Mouse (Mus musculus) thymus, postnatal 36 days (tissue): Measurements from ENCODE around the gene Brox.
"Not testable (repeated sequence)": the region's sequence is repeated elsewhere in the genome, so short reads cannot be mapped to it uniquely, and the experiment has no call there.

Experiments
- DNase-seq, 2 experiments: peaks; one replicate each; pipeline ENCODE4 v3.0.0; 2022; ENCODE audit warnings: mixed read lengths in 2 of 2

The Brox gene

DNA sequence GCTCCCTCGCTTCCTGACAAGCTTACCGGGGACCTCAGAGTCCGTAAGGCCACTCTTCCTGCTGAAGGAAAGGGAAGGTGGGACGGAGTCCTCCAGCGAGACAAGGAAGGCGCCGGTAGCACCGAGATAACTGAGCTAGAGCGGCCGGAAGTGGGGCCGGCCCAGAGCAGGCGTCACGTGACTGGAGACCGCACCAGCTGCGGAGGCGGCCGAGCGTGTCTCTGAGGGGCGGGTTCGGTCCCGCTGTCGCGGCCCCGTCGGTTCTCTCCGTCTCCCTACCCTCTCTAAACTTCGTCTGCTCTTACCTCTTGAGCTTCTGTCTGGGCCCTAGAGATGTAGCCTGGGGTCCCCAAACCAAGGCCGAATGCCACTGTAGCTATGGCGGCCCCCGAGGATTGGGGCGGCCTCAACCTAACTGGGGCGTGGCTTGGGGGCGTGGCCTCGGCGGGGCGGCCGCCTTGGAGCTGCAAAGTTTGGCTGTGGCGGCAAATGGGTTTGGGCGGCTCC lies at the start of gene Brox:
Gene Brox, minus strand, starts transcription at position 393 of the 507 bp plus-strand sequence.
- peak; percentile 95 to 97 for DNase-seq

DNA sequence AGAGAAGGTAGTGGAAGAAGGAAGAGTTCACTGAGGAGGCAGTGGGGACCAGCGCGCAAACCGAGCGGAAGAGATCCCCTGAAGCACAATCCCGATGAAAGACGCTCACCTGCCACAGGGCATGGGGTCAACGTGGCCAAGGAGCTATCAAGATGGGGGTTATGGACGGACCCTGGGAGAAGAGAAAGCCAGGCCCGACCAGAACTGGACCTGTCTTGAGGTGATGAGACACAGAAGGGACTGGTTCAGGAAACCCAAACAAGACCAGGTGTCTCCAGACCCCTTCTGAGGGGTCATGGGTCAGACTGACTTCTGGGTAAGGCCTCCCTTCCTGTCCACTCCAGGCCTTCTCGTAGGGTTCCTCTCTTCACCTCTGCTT lies 48.7 kb upstream of the Brox start:
- DNase-seq, result no peak

DNA sequence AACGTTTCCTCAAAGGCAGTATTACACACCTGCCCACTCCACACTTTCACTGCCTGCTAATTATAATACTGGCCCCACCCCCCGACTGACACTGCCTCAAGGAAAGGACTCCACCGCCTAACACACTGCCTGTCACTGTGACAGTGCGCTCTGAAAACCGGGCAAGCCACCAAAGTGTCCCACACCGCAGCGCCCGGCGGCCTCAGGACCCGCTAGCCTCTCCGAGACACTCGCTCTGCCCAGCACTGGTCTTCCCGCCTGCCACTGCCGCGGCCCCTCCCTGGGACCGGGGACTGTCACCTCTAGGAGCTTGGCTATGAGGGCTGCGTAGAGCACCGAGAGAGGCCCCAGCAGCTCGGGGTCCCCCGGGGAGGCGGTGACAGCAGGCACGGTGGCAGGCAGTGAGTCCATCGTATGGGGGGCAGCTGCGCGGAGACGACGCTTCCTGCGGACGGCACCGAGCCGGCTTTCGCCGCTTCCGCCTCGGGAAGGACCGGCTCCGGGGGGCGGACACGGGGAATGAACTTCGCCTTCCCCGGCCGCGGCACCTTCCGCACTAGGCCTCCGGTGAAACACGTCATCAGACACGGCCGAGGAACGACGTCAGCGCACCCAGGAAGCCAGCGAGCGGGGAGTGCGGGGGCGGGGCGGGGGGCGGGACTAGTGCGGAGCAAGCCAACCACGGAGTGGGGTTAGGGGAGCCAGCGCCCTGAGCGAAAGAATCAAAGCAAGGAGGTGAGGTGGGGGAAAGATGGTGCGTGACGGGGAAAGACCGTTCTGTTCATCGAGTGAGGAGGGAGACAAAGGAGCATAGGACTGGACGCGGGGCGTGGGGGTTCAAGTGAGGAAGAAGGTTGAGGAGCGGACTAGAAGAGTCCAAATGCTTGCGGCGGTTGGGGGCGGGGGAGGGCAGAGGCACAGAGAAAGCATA lies 48.1 kb upstream of the Brox start:
- peak; percentile 86 to 90 for DNase-seq

DNA sequence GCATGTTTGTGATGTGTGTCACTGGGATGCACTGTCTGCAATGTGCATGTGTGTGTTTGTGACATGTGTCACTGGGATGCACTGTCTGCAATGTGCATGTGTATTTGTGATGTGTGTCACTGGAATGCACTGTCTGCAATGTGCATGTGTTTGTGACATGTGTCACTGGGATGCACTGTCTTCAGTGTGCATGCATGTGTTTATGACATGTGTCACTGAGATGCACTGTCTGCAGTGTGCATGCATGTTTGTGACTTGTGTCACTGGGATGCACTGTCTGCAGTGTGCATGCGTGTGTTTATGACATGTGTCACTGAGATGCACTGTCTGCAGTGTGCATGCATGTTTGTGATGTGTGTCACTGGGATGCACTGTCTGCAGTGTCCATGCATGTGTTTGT lies 45.8 kb upstream of the Brox start:
- DNase-seq, result not testable (repeated sequence)

DNA sequence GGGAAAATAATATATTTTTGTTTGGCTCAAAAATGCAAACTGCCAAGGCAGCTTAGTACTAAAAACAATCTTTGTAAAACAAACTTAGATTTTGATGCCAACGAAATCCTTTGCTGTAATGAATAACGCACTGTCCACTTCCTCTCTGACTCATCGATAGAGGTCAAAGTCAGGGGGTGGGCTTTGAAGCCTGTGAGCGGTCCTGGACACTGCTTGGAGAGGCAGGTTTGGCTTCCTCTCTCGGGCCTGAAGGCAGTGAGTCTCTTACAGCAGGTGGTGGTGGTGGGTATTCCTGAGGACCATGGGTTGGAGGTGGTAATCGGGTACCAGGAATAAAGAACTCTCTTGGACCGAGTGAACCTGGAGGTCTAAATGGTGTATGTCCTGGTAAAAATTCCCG lies 30.1 kb upstream of the Brox start:
- DNase-seq, result no peak

DNA sequence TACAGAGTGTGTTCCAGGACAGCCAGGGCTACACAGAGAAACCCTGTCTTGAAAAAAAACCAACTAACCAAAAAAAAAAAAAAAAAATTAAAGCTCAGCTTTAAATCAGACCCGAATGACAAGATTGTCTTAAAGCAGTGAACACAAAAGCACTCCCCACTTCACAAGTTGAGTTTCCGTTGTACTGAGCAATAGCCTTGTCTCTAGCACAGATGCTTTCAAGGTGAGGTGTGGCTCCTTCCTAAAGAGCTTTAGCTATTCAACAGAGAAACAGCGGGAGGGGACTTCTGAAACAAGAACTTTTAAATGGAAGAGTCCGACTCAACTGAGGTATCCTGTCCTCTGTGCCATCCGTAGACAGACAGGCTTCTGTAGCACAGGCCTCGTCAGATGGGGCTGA lies 27.4 kb upstream of the Brox start:
- no peak for DNase-seq

DNA sequence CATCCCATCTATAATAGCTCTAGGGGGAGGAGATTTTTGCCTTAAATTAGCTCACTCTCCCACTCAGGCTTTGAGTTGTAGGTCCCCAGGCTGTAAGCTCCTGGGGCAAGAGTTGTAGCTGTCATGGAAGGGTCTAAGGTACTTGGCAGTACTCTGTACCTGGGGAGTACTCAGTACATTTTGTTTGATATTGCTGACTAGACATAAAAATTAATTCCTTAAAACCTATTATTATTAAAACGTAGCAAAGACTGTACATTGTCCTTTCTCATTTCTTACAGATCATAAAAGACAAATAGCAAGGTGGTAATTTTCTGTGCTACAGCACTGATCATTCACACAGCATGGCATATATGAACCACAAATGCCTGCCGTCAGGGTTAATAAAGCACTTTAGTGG lies 26.9 kb upstream of the Brox start:
- DNase-seq, result no peak

DNA sequence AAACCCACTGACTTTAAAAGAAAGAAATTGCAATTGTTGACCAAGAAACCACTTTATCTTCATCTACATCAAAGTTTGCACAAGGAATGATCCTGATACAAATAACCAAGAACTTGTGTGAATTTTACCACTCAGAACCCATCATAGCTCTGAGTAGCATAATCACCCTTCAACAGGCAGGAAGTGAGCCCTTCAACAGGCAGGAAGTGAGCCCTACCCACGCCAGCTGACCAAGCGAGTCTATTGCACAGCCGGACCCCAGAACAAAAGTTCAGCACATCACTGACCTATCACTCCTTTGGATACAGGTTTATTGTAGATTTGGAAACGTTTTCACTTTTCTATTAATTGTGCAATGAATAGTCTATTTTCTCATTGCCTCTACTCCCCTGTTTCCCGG lies 25.4 kb upstream of the Brox start:
- not testable (repeated sequence) for DNase-seq

DNA sequence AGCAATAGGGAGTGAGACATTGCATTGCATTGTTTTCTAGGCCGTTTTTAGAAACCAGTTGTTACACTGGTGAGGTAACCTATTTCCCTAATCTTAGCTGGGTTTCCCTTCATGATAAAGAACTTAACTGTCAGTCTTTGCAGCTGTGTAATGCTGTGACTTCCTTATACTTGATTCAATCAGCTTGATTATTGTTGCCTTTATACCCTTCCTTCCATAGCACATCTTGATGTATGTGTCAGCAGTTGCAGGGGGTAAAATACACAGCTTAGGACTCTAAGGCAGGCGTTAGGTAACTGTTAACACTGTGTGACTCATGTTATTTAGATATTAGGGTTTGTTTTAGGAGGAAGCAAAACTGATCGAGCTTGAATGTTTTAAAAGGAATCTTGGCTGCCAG lies 23.6 kb upstream of the Brox start:
- no peak for DNase-seq

DNA sequence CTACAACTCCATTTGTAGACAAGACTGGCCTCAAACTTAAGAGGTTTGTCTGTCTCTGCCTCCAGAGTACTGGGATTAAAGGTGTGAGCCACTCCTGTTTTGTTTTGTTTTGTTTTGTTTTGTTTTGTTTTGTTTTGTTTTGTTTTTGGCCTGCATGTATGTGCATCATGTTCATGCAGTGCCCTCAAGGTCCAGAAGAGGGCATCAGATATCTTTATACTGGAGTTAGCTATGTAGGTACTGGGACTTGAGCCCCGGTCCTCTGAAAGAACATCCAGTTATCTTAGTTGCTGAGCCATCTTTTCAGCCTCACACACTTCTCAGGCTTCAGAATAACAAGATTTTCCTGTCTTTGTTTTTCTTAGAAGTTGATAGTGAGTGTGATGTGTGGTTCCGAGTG lies 18.7 kb upstream of the Brox start:
- no peak for DNase-seq

DNA sequence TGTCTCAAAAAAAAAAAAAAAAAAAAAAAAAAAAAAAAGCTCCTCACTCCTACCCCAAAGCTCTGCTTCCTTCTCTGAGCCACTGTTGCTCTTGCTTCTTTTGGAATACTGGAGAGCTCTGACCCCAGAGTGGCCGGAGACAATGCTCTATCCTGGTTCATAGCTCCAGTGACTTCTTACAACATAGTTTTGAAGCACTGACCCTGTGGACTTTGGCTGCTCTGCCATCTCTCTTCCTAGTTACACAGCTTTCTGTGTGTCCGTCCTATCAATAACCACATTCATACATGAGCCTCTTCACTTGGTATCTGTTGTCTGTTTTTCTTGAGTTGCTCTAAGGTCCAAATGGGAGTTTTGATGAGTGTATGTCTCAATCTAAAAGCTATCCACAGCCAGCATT lies 15.0 kb upstream of the Brox start:
- DNase-seq, result no peak

DNA sequence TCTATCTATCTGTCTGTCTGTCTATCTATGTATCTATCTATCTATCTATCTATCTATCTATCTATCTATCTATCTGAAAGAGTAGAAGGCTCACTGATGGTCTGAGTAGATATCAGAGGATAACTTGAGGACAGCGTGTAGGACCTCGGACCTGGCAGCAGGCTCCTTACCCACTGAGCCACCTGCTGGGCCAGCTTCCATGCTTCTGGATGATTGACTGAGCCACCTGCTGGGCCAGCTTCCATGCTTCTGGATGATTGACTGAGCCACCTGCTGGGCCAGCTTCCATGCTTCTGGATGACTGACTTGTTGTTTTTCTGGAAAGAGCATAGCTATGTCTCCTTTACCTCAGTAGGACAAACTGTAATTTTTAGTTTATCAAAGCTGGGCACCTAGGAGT lies 12.5 kb upstream of the Brox start:
- DNase-seq, result not testable (repeated sequence)

DNA sequence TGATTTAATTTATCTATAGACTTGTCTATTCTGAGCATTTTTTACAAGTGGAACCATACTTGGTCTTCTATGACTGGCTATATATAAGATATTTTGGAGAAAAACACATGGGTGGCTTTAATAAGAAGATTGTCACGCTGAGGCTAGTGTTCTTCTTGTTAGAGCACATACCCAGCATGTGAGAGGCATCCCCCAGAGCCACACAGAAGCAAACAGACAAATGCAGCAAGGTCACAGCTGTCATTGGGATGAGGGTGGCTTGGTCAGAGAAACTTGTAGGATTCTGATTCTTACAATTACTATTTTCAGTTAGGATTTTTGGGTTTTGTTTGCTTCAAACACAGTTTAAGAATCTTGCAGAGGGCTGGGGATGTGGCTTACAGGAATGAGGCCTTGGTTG lies 11.4 kb upstream of the Brox start:
- no peak for DNase-seq

DNA sequence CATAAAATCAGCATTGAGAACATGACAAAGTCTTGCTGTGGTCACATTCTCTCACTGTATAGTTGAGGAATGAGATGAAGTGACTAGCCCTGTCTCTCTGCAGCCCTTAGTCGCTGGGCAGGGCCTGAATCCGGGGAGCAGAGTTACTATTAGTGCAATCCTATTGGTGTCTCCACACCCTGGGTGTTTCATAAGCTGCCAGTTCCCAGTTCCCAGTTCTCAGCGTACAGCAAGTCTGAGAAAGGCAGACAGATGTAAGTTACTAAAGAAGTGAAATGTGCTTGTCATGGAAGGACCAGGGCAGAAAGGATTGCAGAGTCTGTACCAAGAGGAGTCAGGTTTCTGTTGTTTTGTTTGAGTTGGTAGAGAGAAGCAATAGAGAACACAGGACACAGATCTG lies 10.5 kb upstream of the Brox start:
- DNase-seq, result no peak

DNA sequence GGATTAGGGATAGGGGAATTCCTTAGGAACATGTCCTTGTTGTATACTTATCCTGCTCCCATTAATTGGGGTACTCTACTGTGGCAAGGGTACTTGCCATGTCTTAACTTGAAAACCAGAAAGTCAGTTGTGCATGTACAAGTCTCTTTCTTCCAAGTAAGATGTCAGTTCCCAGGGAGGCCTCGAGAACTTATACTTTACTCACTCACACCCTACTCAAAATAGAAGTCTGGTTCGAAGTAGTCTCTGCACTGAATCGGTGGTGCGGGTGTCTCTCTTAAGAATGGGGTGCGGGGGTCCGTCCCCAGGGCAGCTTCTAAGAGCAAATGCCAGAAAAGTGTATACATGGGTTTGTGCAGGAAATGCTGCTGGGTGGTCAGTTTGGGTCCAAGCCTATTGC lies 2.1 kb upstream of the Brox start:
- peak; percentile 77 to 82 for DNase-seq

DNA sequence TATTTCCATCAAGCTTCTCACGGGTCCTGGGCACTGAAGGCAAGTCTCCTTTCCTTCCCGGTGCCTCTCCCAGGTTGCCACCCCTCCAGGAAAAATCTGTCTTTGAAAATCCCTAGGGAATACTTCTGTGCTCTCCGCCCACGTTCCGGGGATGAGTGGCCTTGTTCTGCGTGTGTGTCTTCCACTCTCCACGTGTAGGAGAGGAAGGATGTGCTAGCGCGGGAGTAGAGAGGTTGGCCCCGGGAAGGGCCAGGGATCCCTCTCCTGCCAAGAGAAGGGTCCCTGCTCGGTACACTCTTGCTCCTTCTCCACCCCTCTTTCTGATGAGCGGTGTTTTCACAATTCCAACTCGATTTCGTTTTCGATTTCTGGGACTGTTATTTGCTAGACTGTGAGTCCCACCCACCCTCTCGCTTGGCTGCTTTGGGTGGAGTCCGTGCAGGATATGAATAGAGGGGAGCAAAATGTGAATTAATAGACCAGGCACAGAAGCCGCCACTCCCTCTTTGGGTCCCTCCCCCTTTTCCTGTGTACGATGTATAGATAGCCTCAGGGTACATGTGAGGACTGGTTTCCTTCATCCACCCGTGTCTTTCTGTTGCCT lies 919 bp upstream of the Brox start:
- DNase-seq, result peak; percentile 34 to 50

DNA sequence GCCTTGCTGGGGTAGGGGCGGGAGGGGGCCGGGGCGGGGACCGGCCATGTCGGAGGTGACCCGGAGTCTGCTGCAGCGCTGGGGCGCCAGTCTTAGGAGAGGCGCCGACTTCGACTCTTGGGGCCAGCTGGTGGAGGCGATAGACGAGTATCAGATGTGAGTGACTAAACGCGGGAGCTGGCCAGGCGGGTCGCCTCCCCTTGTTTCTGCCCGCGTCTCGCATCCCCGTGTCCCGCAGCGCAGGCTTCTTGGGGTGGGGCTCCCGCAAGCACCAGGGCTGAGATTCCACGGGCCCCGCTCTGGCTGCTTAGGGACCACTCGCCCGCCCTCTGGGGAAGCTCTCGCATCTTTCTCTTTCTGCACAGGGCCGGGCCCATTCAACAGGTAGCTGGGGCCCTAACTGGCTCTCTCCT lies 410 bp upstream of the Brox start:
- peak in 1 of 2 experiments; percentile 66 for DNase-seq

DNA sequence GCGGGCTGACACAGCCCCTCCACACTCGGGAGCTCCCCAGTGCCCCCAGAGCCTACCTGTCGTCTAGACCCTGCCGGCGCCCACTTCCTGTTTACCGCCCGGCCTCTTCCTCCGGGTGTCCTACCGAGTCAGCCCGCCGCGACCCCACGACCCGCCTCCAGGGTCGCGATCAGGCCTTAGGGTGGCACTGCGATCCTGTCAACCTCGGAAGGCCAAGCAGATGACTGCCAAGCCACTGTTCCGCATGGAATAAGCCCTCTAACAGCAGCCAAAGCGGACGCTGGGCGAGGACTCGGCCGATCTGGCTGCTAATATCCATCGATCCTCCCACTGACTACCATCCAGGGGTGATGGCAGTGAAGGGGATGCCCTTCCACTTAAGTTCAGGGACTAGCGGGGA lies 604 bp downstream of the Brox start, which contains the start of gene Aida:
Gene Aida, plus strand, starts transcription at position 126 of the 400 bp plus-strand sequence.
- peak; percentile 76 to 87 for DNase-seq

DNA sequence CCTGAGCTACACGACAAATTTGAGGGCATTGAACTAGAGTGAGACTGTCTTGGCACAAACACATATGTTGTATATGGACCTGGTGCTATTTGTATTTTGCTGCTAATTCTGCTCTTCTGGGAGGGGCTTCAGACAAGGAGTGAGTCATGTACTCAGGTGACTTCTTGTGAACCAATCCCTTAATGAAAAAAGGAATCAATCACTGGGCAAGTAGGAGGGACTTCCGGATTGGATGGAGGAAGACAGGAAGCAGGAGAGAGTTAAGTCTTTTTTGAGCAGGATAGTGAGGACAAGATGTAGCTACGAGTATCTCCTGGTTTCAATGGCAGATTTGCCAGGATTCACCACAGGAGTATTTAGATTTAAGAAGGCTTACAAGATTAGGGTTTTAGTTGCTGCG lies 7.5 kb downstream of the Brox start:
- DNase-seq, result no peak

DNA sequence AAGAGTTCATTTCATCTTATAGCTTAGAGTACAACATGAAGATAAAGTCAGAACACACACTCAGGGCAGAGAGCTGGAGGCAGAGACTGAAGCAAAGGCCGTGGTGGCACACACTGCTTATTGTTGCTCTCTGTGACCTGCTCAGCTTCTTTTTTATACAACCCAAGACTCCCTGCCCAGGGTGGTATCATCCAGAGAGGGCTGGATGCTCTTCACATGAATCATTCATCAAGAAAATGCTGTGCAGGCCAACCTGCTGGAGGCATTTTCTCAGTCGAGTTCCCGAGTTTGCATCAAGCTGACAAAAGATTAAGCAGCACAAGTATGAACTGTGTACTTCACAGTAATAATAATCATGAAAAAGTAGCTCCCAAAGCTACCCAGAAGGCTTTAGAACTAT lies 8.7 kb downstream of the Brox start:
- no peak for DNase-seq

DNA sequence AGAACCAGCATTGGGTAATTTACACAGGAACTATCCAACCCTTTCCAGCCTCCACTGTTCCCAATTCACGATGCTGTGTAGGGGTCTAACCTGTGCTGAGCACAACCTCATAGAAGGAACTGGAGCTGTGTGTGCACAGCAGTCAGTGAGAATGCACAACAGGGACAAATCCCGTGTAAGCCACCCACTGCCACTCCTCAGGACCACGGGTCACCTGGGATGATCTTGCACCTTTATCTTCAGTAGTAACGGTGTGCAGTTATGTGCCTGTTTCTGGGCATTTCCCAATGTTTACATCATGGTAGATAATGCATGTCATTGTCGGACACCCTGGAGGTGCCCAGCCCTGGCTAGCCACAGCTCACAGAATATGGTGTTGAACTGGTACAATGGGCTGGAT lies 21.3 kb downstream of the Brox start:
- no peak for DNase-seq

DNA sequence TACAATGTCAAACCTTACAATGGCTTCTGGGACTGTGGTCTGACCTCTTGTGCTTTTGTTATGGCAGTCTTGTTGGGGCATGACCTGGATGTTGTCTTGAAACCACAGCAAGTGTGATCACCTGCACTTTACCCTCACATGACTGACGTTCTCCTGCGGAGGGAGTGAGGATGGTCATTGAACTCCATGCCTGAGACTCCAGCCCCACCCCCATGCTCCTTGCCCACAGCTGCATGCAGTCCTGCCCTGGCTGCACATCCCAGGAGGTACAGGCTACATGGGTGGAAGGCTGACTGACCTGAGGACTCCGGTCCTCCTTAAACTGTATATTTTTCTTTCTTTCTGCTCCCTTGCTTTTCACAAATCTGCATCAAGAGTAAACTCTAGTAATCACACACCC lies 22.7 kb downstream of the Brox start:
- no peak for DNase-seq

DNA sequence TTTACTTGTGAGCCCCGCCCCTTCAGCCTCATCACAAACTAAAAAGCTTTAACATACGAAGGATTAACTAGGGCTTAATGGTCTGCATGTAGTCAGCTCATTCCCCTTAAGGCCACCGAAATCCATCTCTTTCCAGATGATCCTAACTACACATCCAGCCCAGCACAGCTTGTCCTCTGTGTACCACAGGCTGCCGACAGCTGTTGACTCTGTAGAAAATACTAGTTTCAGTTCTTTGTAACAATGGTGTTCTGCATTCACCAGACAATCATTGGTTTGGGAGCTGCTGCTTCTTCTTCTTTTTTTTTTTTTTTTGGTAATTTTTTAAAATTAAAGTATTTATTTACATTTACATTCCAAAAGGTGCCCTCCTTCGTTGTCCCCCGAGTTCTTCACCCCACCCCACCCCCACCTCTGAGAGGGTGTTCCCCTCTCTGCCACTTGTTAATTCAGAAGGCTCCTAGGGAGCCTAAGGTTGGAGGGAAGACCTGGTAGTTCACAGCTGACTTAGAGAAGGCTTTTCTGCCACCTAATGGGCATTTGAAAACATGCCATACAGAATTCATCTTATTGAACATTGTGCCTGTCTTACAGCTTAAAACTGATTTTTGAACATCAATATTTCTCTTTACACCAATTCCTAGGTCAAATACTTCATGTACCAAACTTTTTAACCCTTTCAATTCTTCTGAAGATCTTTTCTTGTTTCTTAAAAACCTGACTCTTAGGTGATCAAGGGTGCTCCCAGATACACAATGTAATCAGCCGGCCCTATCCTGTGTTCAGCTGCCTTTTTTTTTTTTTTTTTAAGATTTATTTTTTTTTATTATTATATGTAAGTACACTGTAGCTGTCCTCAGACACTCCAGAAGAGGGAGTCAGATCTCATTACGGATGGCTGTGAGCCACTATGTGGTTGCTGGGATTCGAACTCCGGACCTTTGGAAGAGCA lies 23.9 kb downstream of the Brox start:
- no peak for DNase-seq
